Mouse (Mus musculus): Measurements from ENCODE around the gene Zfp541. TPM values are rescaled to one million over a fixed set of nuclear protein-coding genes. Genes with fewer than 3 reads are reported as not detected.

Zfp541 gene
- polyA plus RNA-seq, 1 experiment from 2014 or later = not detected

- H3K27me3 ChIP-seq (ENCODE audit: insufficient read depth, poor library complexity, severe bottlenecking) = no peaks in the 10 kb centered on the region
- H3K36me3 ChIP-seq = peaks cover 44% of the 10 kb centered on the region
- no peak overlapping the region for H3K27ac ChIP-seq
- H3K9me3 ChIP-seq = no peaks in the 10 kb centered on the region
- H3K4me3 ChIP-seq = no peak overlapping the region; the same call in 1 of the 2 replicates
- no peak for DNase-seq (ENCODE audit: low spot score)
- H3K4me1 ChIP-seq = peaks cover 38% of the 10 kb centered on the region
- 78% methylated on average over 15 of the region's 15 CpGs for WGBS
Measured at GRCm38 (mm10) chr7:16101726-16102475, 40.3 kb downstream of the Zfp541 start.

DNA sequence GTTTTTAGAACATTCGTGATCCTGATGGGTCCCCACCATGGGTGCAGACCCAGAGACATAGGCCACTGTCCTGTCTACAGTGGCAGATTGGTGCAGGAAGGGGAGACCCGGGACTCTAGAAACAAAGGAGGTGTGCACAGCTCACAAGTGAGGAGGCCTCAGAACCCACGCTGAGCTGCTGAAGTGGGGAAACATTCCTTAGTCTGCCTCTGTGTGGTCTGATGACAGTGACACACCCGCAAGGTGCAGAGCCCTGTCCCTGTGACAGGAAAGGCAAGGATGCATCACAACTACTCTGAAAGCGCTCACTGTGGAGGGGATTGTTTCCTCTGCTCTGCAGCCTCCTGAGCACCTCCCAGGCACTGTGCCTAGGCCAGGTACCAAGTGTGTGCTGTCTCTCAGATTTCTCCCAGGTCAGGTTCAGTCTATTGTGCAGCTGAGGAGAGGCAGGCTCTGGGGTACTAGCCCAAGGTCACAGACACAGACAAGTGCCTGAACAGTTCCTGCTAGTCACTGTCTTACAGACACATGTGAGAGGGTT is 41.1 kb downstream of the Zfp541 start:
- Histone ChIP-seq H3K4me1 (peaks cover 36% of the 10 kb centered on the region), H3K4me3 (no peak overlapping the region), H3K9me3 (no peaks in the 10 kb centered on the region), H3K27me3 (ENCODE audit: insufficient read depth, poor library complexity, severe bottlenecking) (no peaks in the 10 kb centered on the region), H3K27ac (no peak overlapping the region), H3K36me3 (peaks cover 53% of the 10 kb centered on the region)
- 82% methylated on average over 5 of the region's 5 CpGs for WGBS
- DNase-seq (ENCODE audit: low spot score) = no peak

GRCm38 (mm10) chr7:16103760-16104159 is 42.1 kb downstream of the Zfp541 start:
- H3K4me3 ChIP-seq = no peak overlapping the region
- H3K27ac ChIP-seq = no peak overlapping the region
- H3K36me3 ChIP-seq = peaks cover 63% of the 10 kb centered on the region
- H3K9me3 ChIP-seq = no peaks in the 10 kb centered on the region
- H3K27me3 ChIP-seq (ENCODE audit: insufficient read depth, poor library complexity, severe bottlenecking) = no peaks in the 10 kb centered on the region
- WGBS = 74% methylated on average over 6 of the region's 6 CpGs
- DNase-seq (ENCODE audit: low spot score) = no peak
- peaks cover 36% of the 10 kb centered on the region for H3K4me1 ChIP-seq

DNA sequence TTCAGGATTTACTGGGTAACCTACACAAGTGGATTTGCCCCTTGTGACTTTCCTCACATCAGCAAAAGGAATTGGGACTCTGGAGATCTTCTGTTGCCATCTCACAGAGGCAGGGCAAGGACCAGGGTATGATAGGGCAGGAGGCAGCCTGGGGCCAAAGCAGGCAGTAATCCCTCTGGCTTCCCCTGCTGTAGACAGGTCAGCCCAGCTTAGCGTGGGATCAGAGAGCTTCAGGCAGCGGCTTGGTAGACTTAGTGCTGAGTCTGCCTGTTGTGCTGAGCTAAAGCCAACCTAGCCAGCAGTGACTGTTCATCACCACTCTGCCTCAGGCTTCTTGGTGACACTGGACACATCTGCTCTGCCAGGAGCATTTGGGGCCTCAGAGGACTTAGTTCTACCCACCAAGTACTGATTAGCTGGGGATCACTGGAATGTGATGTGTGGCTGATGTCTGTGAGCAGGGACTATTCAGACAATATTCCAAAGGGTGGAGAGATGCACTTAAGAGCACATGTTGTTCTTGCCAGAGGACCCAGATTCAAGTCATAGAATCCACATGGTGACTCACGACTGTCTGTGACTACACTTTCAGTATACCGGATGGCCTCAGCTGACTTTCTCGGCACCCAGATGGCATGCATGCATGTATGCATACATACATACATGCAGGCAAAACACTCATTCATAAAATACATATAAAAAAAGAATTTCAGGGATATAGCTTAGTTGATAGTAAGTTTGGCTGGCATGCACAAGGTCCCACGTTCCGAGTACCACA is 43.2 kb downstream of the Zfp541 start:
- Histone ChIP-seq H3K9me3 (no peaks in the 10 kb centered on the region), H3K36me3 (peaks cover 73% of the 10 kb centered on the region)
- 89% methylated on average over 7 of the region's 7 CpGs for WGBS

DNA sequence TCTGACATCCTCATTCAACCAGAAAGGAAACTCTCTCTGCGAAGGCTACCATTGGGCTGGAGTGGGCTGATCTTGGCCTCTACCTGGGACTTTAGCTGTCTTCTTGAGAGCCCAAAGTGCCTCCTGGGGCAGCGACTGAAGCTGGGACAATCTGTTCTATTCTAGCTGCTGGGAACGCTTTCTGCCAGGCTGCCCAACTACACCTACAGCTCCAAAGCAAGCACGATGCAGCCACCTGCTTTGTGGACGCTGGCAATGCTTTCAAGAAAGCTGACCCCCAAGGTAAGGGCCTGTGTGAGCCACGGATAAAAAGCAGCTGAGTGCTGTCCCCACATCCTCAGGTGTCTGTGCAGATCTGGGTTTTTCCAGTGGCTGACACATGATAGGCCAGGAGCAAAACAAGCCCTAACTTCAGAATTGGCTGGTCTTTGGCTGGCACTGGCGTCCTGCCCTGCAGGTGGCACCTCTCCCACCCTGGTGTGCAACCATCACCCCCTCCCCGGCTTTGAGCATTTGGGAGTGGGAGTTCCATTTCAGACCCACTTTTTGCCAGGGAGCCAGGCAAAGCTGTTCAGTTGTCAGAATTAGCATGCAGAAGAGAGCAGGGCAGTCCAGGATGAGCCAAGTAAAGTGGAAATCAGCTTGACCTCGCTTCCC is 47.4 kb downstream of the Zfp541 start:
- Histone ChIP-seq H3K4me1 (no peaks in the 10 kb centered on the region), H3K36me3 (peaks cover 86% of the 10 kb centered on the region)

More for the DNA sequence above, 43.2 kb downstream of the Zfp541 start:
- Histone ChIP-seq H3K4me1 (peaks cover 28% of the 10 kb centered on the region), H3K4me3 (no peak overlapping the region), H3K27me3 (ENCODE audit: insufficient read depth, poor library complexity, severe bottlenecking) (no peaks in the 10 kb centered on the region), H3K27ac (no peak overlapping the region)
- no peak for DNase-seq (ENCODE audit: low spot score)

GRCm38 (mm10) chr7:16110158-16110557 is 48.5 kb downstream of the Zfp541 start:
- 91% methylated on average over 8 of the region's 8 CpGs for WGBS
- no peaks in the 10 kb centered on the region for H3K27me3 ChIP-seq (ENCODE audit: insufficient read depth, poor library complexity, severe bottlenecking)

More for the DNA sequence above, 47.4 kb downstream of the Zfp541 start:
- WGBS = 88% methylated on average over 9 of the region's 9 CpGs
- no peak for DNase-seq (ENCODE audit: low spot score)
- Histone ChIP-seq H3K4me3 (no peak overlapping the region), H3K9me3 (no peaks in the 10 kb centered on the region), H3K27ac (no peak overlapping the region), H3K27me3 (ENCODE audit: insufficient read depth, poor library complexity, severe bottlenecking) (no peaks in the 10 kb centered on the region)

GRCm38 (mm10) chr7:16111284-16112090 is 49.9 kb downstream of the Zfp541 start:
- H3K36me3 ChIP-seq = peaks cover 96% of the 10 kb centered on the region

More at GRCm38 (mm10) chr7:16110158-16110557, 48.5 kb downstream of the Zfp541 start:
- Histone ChIP-seq H3K27ac (no peak overlapping the region), H3K4me3 (no peak overlapping the region), H3K9me3 (no peaks in the 10 kb centered on the region), H3K4me1 (no peaks in the 10 kb centered on the region), H3K36me3 (peaks cover 86% of the 10 kb centered on the region)
- no peak for DNase-seq (ENCODE audit: low spot score)

GRCm38 (mm10) chr7:16116418-16116817 is 54.8 kb downstream of the Zfp541 start:
- Histone ChIP-seq H3K36me3 (peaks cover 62% of the 10 kb centered on the region), H3K4me3 (no peak overlapping the region)

More at GRCm38 (mm10) chr7:16111284-16112090, 49.9 kb downstream of the Zfp541 start:
- no peak overlapping the region for H3K4me3 ChIP-seq
- no peaks in the 10 kb centered on the region for H3K27me3 ChIP-seq (ENCODE audit: insufficient read depth, poor library complexity, severe bottlenecking)
- H3K9me3 ChIP-seq = no peaks in the 10 kb centered on the region
- no peak overlapping the region for H3K27ac ChIP-seq
- whole genome bisulfite sequencing = 86% methylated on average over 7 of the region's 7 CpGs
- DNase-seq (ENCODE audit: low spot score) = no peak
- no peaks in the 10 kb centered on the region for H3K4me1 ChIP-seq

GRCm38 (mm10) chr7:16117100-16117499 is 55.5 kb downstream of the Zfp541 start:
- H3K4me1 ChIP-seq = peaks cover 8% of the 10 kb centered on the region
- WGBS = 84% methylated on average over 3 of the region's 3 CpGs
- H3K27ac ChIP-seq = no peak overlapping the region
- peaks cover 56% of the 10 kb centered on the region for H3K36me3 ChIP-seq
- H3K9me3 ChIP-seq = no peaks in the 10 kb centered on the region
- DNase-seq (ENCODE audit: low spot score) = no peak
- no peak overlapping the region for H3K4me3 ChIP-seq
- no peaks in the 10 kb centered on the region for H3K27me3 ChIP-seq (ENCODE audit: insufficient read depth, poor library complexity, severe bottlenecking)

More at GRCm38 (mm10) chr7:16116418-16116817, 54.8 kb downstream of the Zfp541 start:
- H3K4me1 ChIP-seq = peaks cover 8% of the 10 kb centered on the region
- H3K9me3 ChIP-seq = no peaks in the 10 kb centered on the region
- WGBS = 95% methylated on average over 7 of the region's 7 CpGs
- no peaks in the 10 kb centered on the region for H3K27me3 ChIP-seq (ENCODE audit: insufficient read depth, poor library complexity, severe bottlenecking)
- no peak for DNase-seq (ENCODE audit: low spot score)
- H3K27ac ChIP-seq = no peak overlapping the region

DNA sequence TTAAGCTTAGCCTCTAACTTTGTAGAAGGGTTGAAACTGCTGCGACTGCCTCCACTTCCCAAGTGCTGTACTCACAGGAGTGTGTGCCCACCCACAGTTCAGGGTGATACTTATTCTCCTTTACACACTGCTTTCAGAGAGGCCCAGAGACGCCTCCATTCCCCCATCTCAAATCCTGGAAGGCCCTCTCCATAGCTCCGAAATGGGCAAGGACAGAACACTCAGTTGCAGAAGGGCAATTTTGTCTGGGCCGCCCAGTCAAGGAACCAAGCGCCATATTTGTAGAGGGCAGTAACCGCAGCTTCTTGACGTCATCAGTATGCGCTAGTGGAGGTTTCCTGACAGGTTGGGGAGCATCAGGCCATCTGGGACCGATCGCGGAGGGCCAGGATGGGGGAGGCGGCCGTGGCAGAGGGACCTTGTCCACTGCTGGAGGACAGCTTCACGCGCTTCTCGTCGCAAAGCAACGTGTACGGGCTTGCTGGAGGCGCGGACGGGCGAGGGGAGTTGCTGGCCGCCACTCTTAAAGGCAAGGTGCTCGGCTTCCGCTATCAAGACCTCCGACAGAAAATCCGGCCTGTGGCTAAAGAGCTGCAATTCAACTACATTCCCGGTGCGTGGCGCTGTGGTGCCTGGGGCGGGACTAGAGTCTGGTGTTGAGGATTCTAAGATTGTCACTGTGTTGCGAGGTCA is 58.1 kb downstream of the Zfp541 start, which contains the start of gene Kptn:
Gene Kptn, plus strand, starts transcription at position 327 of the 693 bp plus-strand sequence.
- no peaks in the 10 kb centered on the region for H3K27me3 ChIP-seq (ENCODE audit: insufficient read depth, poor library complexity, severe bottlenecking)

GRCm38 (mm10) chr7:16120262-16120600 is 58.6 kb downstream of the Zfp541 start:
- Histone ChIP-seq H3K4me1 (peaks cover 8% of the 10 kb centered on the region), H3K9me3 (no peaks in the 10 kb centered on the region), H3K4me3 (peak overlapping the region; percentile 85), H3K27me3 (ENCODE audit: insufficient read depth, poor library complexity, severe bottlenecking) (no peaks in the 10 kb centered on the region), H3K27ac (peak overlapping the region; percentile 97), H3K36me3 (peaks cover 41% of the 10 kb centered on the region)
- WGBS = 43% methylated on average over 9 of the region's 9 CpGs
- DNase-seq (ENCODE audit: low spot score) = no peak

More for the DNA sequence above, 58.1 kb downstream of the Zfp541 start, which contains the start of gene Kptn:
- peak; percentile 95 for DNase-seq (ENCODE audit: low spot score)
- Histone ChIP-seq H3K36me3 (peaks cover 41% of the 10 kb centered on the region), H3K4me1 (peaks cover 8% of the 10 kb centered on the region), H3K9me3 (no peaks in the 10 kb centered on the region), H3K27ac (peak within 1 kb of the TSS; percentile 97), H3K4me3 (peak within 1 kb of the TSS; percentile 85)
- 1% methylated on average over 33 of the region's 33 CpGs for WGBS

All from heart, embryonic 10.5 days (tissue).